Mouse (Mus musculus) heart, postnatal 14 days (tissue): ENCODE data around the gene Eif2b2. TPM values are rescaled to one million over a fixed set of nuclear protein-coding genes. Genes with fewer than 3 reads are reported as not detected.

ENCODE experiments used
- DNase-seq, 2 experiments: peaks; one replicate each; pipeline ENCODE4 v3.0.0; 2021 to 2022
- intact Hi-C: fragments of 180-260 bp; cut with DNase I; formaldehyde crosslinking; loops from one replicate; pipeline ENCODE4 v1.15.1; 2025
- total RNA-seq, 2 experiments: library from RNA; stranded (reverse); gene quantifications; 2 replicates each; pipeline ENCODE4 v1.2.3; 2021

The Eif2b2 gene
- total RNA-seq, 2 experiments from 2014 or later, result 47.0 to 50.4 TPM

GRCm38 (mm10) chr12:85192461-85193108, 26.7 kb upstream of the Eif2b2 start:
- intact Hi-C loops, result no loop called here
- DNase-seq, result peak; percentile 53 to 61

- no peak for DNase-seq
- intact Hi-C loops, result no loop called here
Measured at GRCm38 (mm10) chr12:85193146-85193545, 26.1 kb upstream of the Eif2b2 start.

GRCm38 (mm10) chr12:85193923-85194622, 25.2 kb upstream of the Eif2b2 start:
- intact Hi-C loops, result no loop called here

GRCm38 (mm10) chr12:85194623-85195018, 24.7 kb upstream of the Eif2b2 start:
- peak; percentile 91 to 92 for DNase-seq
- intact Hi-C loops, result no loop called here

More at GRCm38 (mm10) chr12:85193923-85194622, 25.2 kb upstream of the Eif2b2 start:
- no peak for DNase-seq

- peak in 1 of 2 experiments; percentile 46 for DNase-seq
- intact Hi-C loops, result no loop called here
Measured at GRCm38 (mm10) chr12:85195086-85195485, 24.2 kb upstream of the Eif2b2 start.

GRCm38 (mm10) chr12:85196191-85196590, 23.1 kb upstream of the Eif2b2 start:
- intact Hi-C loops, result no loop called here
- DNase-seq, result no peak

- intact Hi-C loops, result no loop called here
Measured at GRCm38 (mm10) chr12:85197371-85197770, 21.9 kb upstream of the Eif2b2 start.

GRCm38 (mm10) chr12:85197936-85198335, 21.3 kb upstream of the Eif2b2 start:
- no peak for DNase-seq
- intact Hi-C loops, result no loop called here

More at GRCm38 (mm10) chr12:85197371-85197770, 21.9 kb upstream of the Eif2b2 start:
- DNase-seq, result no peak

GRCm38 (mm10) chr12:85199954-85200353, 19.3 kb upstream of the Eif2b2 start:
- intact Hi-C loops, result no loop called here
- DNase-seq, result no peak

- intact Hi-C loops, result no loop called here
- no peak for DNase-seq
Measured at GRCm38 (mm10) chr12:85200929-85201829, 18.1 kb upstream of the Eif2b2 start.

- DNase-seq, result no peak
- intact Hi-C loops, result no loop called here
Measured at GRCm38 (mm10) chr12:85201830-85202147, 17.5 kb upstream of the Eif2b2 start.

- intact Hi-C loops, result no loop called here
- no peak for DNase-seq
Measured at GRCm38 (mm10) chr12:85202191-85202590, 17.1 kb upstream of the Eif2b2 start.

- intact Hi-C loops, result no loop called here
- DNase-seq, result no peak
Measured at GRCm38 (mm10) chr12:85203699-85204098, 15.6 kb upstream of the Eif2b2 start.

- no peak for DNase-seq
- intact Hi-C loops, result no loop called here
Measured at GRCm38 (mm10) chr12:85204105-85204504, 15.2 kb upstream of the Eif2b2 start.

- intact Hi-C loops, result no loop called here
- DNase-seq, result no peak
Measured at GRCm38 (mm10) chr12:85205425-85205824, 13.9 kb upstream of the Eif2b2 start.

GRCm38 (mm10) chr12:85208687-85209199, 10.5 kb upstream of the Eif2b2 start:
- intact Hi-C loops, result no loop called here
- no peak for DNase-seq

- intact Hi-C loops, result loop anchor here (5.0 kb wide), 1 partner anchor 62 kb away; no protein-coding TSS in a partner anchor
- DNase-seq, result no peak
Measured at GRCm38 (mm10) chr12:85215031-85215430, 4.2 kb upstream of the Eif2b2 start.

- no peak for DNase-seq
- intact Hi-C loops, result loop anchor here (2.0 to 5.0 kb wide), 2 partner anchors 49 to 59 kb away; no protein-coding TSS in a partner anchor
Measured at GRCm38 (mm10) chr12:85217733-85218310, 1.5 kb upstream of the Eif2b2 start.

- intact Hi-C loops, result loop anchor here (2.0 to 5.0 kb wide), 3 partner anchors 47 to 57 kb away; no protein-coding TSS in a partner anchor
- no peak for DNase-seq
Measured at GRCm38 (mm10) chr12:85219905-85220290, 617 bp downstream of the Eif2b2 start.

GRCm38 (mm10) chr12:85227227-85227626, 7.9 kb downstream of the Eif2b2 start:
- DNase-seq, result no peak
- intact Hi-C loops, result no loop called here
